ENCODE assay signal across 18 mouse cellular contexts in genomic region chr11:55383463-55384045, GRCm38 (mm10). TPM values are rescaled to one million over a fixed set of nuclear protein-coding genes. Genes with fewer than 3 reads are reported as not detected.
A peak's percentile ranks its signal among the peaks of the same experiment; 100 is the strongest.
DNase-seq lines count a peak whose midpoint lies in the region; ATAC-seq and TF ChIP-seq lines count a peak whose summit lies in the region.
"Had no signal": no experiment of that assay in that cellular context is flagged by ENCODE, and none has a peak within 500 bp of the region (broad histone marks: within the 10 kb centered on the region; RNA-seq: fewer than 3 reads in every experiment).

No protein-coding gene starts in this region.

- H3K9ac ChIP-seq in lung, embryonic 14.5 days: no peak overlapping the region
- H3K9ac ChIP-seq: hindbrain, embryonic 15.5 days; liver, embryonic 14.5 days had no signal

- H3K4me3 ChIP-seq in lung, embryonic 14.5 days (ENCODE audit: low read depth, low read length): no peak overlapping the region
- H3K4me3 ChIP-seq: hindbrain, embryonic 15.5 days had no signal

- no peak overlapping the region for H3K4me2 ChIP-seq in lung, embryonic 14.5 days
- H3K4me2 ChIP-seq: hindbrain, embryonic 15.5 days had no signal

- no peaks in the 10 kb centered on the region for H3K27me3 ChIP-seq in lung, embryonic 14.5 days (ENCODE audit: insufficient read depth, low read length)
- H3K27me3 ChIP-seq: hindbrain, embryonic 15.5 days had no signal

- H3K27ac ChIP-seq in lung, embryonic 14.5 days (ENCODE audit: low read depth): peak overlapping the region; percentile 5; the same call in 1 of the 2 replicates
- H3K27ac ChIP-seq: hindbrain, embryonic 15.5 days; liver, embryonic 14.5 days; macrophage had no signal

- no peak for TF ChIP-seq CTCF in lung, embryonic 14.5 days (IDR thresholded peaks at IDR 0.05; ENCODE audit: low read depth)

- ATAC-seq in lung, embryonic 14.5 days (ENCODE audit: insufficient read depth): no peak
- 0 out of 4 replicates have a peak, but pooled peaks have one; percentile 16 to 23 for ATAC-seq in hematopoietic stem cell, adult 5-6 weeks (replicated peaks in 1 of 2; ENCODE audit: insufficient read depth in 1 of 2, low FRiP score in 2 of 2, low TSS enrichment in 1 of 2, low read depth in 1 of 2, poor library complexity in 2 of 2, severe bottlenecking in 2 of 2)
- ATAC-seq in CD4-positive, CD25-positive, alpha-beta regulatory T cell, adult 4 months: no peak
- ATAC-seq: forebrain, embryonic 16.5 days had no signal

- DNase-seq in cerebellum, adult 18-20 months: peak; percentile 37 to 48
- no peak for DNase-seq in cerebellum, adult 8-10 months
- DNase-seq in lung, embryonic 14.5 days: peak; percentile 14
- DNase-seq in lung, postnatal 14 days: no peak
- peak; percentile 65 for DNase-seq in MN1 (ENCODE audit: low spot score)
- DNase-seq in c-Kit-positive CD71-positive TER-119-positive erythroid progenitor cells, embryonic 14.5 days (ENCODE audit: low spot score): no peak
- DNase-seq: adrenal gland, adult 8-10 months; heart, postnatal 10 days; kidney, adult 18-20 months; kidney, postnatal 4 days; midbrain, embryonic 14.5 days had no signal

- H3K36me3 ChIP-seq in lung, embryonic 14.5 days (ENCODE audit: insufficient read depth): no peaks in the 10 kb centered on the region
- H3K36me3 ChIP-seq: hindbrain, embryonic 15.5 days had no signal

- no peaks in the 10 kb centered on the region for H3K4me1 ChIP-seq in lung, embryonic 14.5 days (ENCODE audit: insufficient read depth)

- H3K9me3 ChIP-seq in lung, embryonic 14.5 days (ENCODE audit: low read depth, low read length): no peaks in the 10 kb centered on the region
- H3K9me3 ChIP-seq: hindbrain, embryonic 15.5 days had no signal

- WGBS in lung, embryonic 14.5 days: 21% methylated on average over 6 of the region's 6 CpGs

RNA-seq across cellular contexts. Expression of gene Sparc, which starts 39.4 kb away (rescaled TPM):
- polyA plus RNA-seq in lung, embryonic 14.5 days (2014; fragmentation: Nextera tagmentation; extraction: Ambion mirVana): 1,429 and 1,454 TPM in 2 replicates
- total RNA-seq in hematopoietic stem cell, adult 5-6 weeks (2017): 0.13 and 1.6 TPM in 2 replicates
- polyA plus RNA-seq in CD4-positive, CD25-positive, alpha-beta regulatory T cell, adult 4 months (2017; shearing (Covaris generic)): under 1 TPM in 1 of 2 experiments, not detected in 1; 0.28 TPM
- total RNA-seq: common myeloid progenitor, adult 5-6 weeks had no signal

RNA-seq across cellular contexts. Expression of gene Fat2, which starts 47.2 kb away (rescaled TPM):
- 0.29 and 0.53 TPM in 2 replicates for polyA plus RNA-seq in lung, embryonic 14.5 days (2014; fragmentation: Nextera tagmentation; extraction: Ambion mirVana)
- 0.15 and 0.19 TPM in 2 replicates for total RNA-seq in hematopoietic stem cell, adult 5-6 weeks (2017)
- not detected for polyA plus RNA-seq in CD4-positive, CD25-positive, alpha-beta regulatory T cell, adult 4 months (2017; shearing (Covaris generic))
- total RNA-seq: common myeloid progenitor, adult 5-6 weeks had no signal
- polyA plus RNA-seq: macrophage had no signal

Comparison
In these comparisons a context has a peak if more than half of its experiments do, and no peak if none do; other contexts are left out.
1. DNase-seq: peak in cerebellum, adult 18-20 months (2 of 2), lung, embryonic 14.5 days (single experiment) and MN1 (single experiment); none in cerebellum, adult 8-10 months (single experiment), lung, postnatal 14 days (single experiment) and c-Kit-positive CD71-positive TER-119-positive erythroid progenitor cells, embryonic 14.5 days (single experiment).
2. ATAC-seq: peak in hematopoietic stem cell, adult 5-6 weeks (2 of 2); none in lung, embryonic 14.5 days (single experiment) and CD4-positive, CD25-positive, alpha-beta regulatory T cell, adult 4 months (single experiment).
3. RNA of gene Sparc, which starts 39.4 kb away (polyA plus RNA-seq): 1,429 to 1,454 TPM in lung, embryonic 14.5 days; 0.28 TPM in CD4-positive, CD25-positive, alpha-beta regulatory T cell, adult 4 months; every median in the first group is over 100 times any median in the second.